Comparison of ENCODE assay signal across 23 mouse cellular contexts in genomic region chr1:74281372-74281771, GRCm38 (mm10). TPM values are rescaled to one million over a fixed set of nuclear protein-coding genes. Genes with fewer than 3 reads are reported as not detected.
"Had no signal": no experiment of that assay in that cellular context is flagged by ENCODE, and none has a peak within 500 bp of the region (broad histone marks: within the 10 kb centered on the region; RNA-seq: fewer than 3 reads in every experiment).

No protein-coding gene starts in this region.

- H3K9ac ChIP-seq: heart, embryonic 12.5 days; hindbrain, embryonic 13.5 days; hindbrain, embryonic 15.5 days; kidney, embryonic 15.5 days; limb, embryonic 12.5 days; limb, embryonic 15.5 days; liver, embryonic 12.5 days; liver, embryonic 14.5 days had no signal

- H3K27ac ChIP-seq: heart, embryonic 10.5 days; hindbrain, embryonic 13.5 days; hindbrain, embryonic 15.5 days; hindbrain, postnatal 0 days; kidney, embryonic 15.5 days; kidney, postnatal 0 days; limb, embryonic 12.5 days; limb, embryonic 15.5 days; liver, embryonic 12.5 days; liver, embryonic 14.5 days had no signal

- ATAC-seq: hindbrain, postnatal 0 days; liver, embryonic 12.5 days had no signal

- H3K4me2 ChIP-seq: heart, embryonic 12.5 days; hindbrain, embryonic 13.5 days; hindbrain, embryonic 15.5 days; kidney, embryonic 15.5 days; limb, embryonic 12.5 days; limb, embryonic 15.5 days; liver, embryonic 12.5 days had no signal

- H3K9me3 ChIP-seq: heart, embryonic 10.5 days; heart, embryonic 12.5 days; hindbrain, embryonic 13.5 days; hindbrain, embryonic 15.5 days; kidney, embryonic 15.5 days; limb, embryonic 12.5 days; limb, embryonic 15.5 days; liver, embryonic 12.5 days had no signal

- H3K27me3 ChIP-seq: heart, embryonic 12.5 days; hindbrain, embryonic 13.5 days; hindbrain, embryonic 15.5 days; kidney, embryonic 15.5 days; limb, embryonic 12.5 days; limb, embryonic 15.5 days had no signal

- H3K4me3 ChIP-seq: heart, embryonic 10.5 days; heart, embryonic 12.5 days; hindbrain, embryonic 13.5 days; hindbrain, embryonic 15.5 days; kidney, embryonic 15.5 days; limb, embryonic 12.5 days; limb, embryonic 15.5 days; liver, embryonic 12.5 days had no signal

- DNase-seq: gastrocnemius, postnatal 14 days; gastrocnemius, postnatal 36 days; heart, adult 18-20 months; heart, postnatal 10 days; heart, postnatal 36 days; kidney, adult 11 months; kidney, adult 9 months; kidney, postnatal 14 days; layer of hippocampus, adult 9-11 months; layer of hippocampus, postnatal 36 days; left cerebral cortex, postnatal 4 days had no signal

RNA-seq across cellular contexts. Expression of gene Gpbar1, which starts 3.0 kb away (rescaled TPM):
- polyA plus RNA-seq: hindbrain, embryonic 11.5 days; hindbrain, embryonic 15.5 days; hindbrain, postnatal 0 days had no signal
